Mouse (Mus musculus): ENCODE measurements around the gene Gbp3. TPM values are rescaled to one million over a fixed set of nuclear protein-coding genes. Genes with fewer than 3 reads are reported as not detected.
A peak's percentile ranks its signal among the peaks of the same experiment; 100 is the strongest.

The Gbp3 gene
- polyA plus RNA-seq, 1 experiment from 2014 or later: 2.1 TPM

DNA sequence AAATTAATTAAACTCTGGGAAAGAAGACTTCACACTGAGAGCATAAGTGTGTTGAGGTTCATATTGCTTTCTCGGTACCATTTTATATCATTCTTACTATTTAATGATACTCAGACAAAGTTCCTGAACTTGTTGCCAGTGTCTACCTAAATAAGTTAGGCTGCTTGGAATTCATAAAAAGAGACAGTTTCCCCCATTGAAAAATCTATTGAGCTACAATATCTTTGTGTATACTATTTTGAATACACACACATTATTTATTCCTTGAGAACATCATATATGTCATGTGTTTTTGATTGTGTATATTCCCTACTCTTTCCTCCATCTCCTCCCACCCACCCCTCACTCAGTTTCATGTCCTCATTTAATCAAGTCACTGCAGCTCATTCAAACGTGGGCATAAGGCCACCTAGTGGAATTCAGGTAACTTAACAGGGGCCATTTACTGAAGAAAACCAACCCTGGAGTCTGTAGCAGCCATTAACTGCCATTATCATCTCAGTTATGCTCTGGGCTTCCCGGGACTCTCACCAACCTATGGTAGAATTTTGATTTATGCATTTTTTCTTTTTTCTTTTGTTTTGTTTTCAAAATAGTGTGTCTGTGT lies 61.2 kb downstream of the Gbp3 start:
- ATAC-seq (peak; percentile 81), DNase-seq (ENCODE audit: low read depth, low spot score) (peak; percentile 37)
- ChIA-PET POLR2A (interaction anchor here (0.6 to 2.4 kb wide), 3 partner anchors 10 to 571 kb away, joined by 3 to 11 read pairs (median 3); no protein-coding TSS in a partner anchor), CTCF (interaction anchor here (0.8 to 11.6 kb wide), 20 partner anchors 9 to 145 kb away, joined by 3 to 155 read pairs (median 4); partner anchors contain the start of genes Gbp3, Gbp5 and Gbp7)
- TF ChIP-seq CTCF (IDR thresholded peaks at IDR 0.05): peak; percentile 92
- H3K27me3 ChIP-seq: no peaks in the 10 kb centered on the region
- in situ Hi-C loops (cut with MboI; ENCODE audit: low pct_unique_long_range_greater_than_20kb): loop anchor here (5.0 kb wide), 1 partner anchor 129 kb away; the partner anchor contains the start of gene Gbp5

Other genes with a start within 250 kb of the Gbp3 start
- 145 TPM for gene Pdlim5, start 164.3 kb upstream of the Gbp3 start, polyA plus RNA-seq (2021)
- 0.13 TPM for gene Gbp5, start 66.0 kb upstream of the Gbp3 start, polyA plus RNA-seq (2021)
- gene Gbp7, start 29.7 kb upstream of the Gbp3 start, polyA plus RNA-seq (2021): 2.3 TPM
- gene Gbp2b, start 34.8 kb downstream of the Gbp3 start, polyA plus RNA-seq (2021): 4.1 TPM
- 16.2 TPM for gene Gbp2, start 60.6 kb downstream of the Gbp3 start, polyA plus RNA-seq (2021)
- gene Kyat3, start 141.0 kb downstream of the Gbp3 start, polyA plus RNA-seq (2021): 14.7 TPM
- 93.7 TPM for gene Gtf2b, start 205.0 kb downstream of the Gbp3 start, polyA plus RNA-seq (2021)

Measured in Patski (cell line).